Comparison of ENCODE assay signal across 8 mouse cellular contexts in genomic region chr16:57120913-57121815, GRCm38 (mm10). TPM values are rescaled to one million over a fixed set of nuclear protein-coding genes. Genes with fewer than 3 reads are reported as not detected.
DNase-seq lines count a peak whose midpoint lies in the region; ATAC-seq lines count a peak whose summit lies in the region.

TSS of gene Tomm70a (plus strand) at chr16:57121703.

- peak; percentile 97 for DNase-seq in adipocyte (ENCODE audit: low spot score)
- peak; percentile 97 for DNase-seq in embryo, embryonic 10 days (ENCODE audit: low spot score)
- peak; percentile 89 for DNase-seq in gastrocnemius, postnatal 10 days
- DNase-seq in induced T-regulatory cell, adult 2 months (ENCODE audit: low read depth): peak; percentile 96
- peak; percentile 94 to 95 for DNase-seq in left cerebral cortex, adult 9 months (ENCODE audit: low spot score in 2 of 2)
- peak; percentile 90 for DNase-seq in right cerebral cortex, postnatal 14 days
- peak; percentile 87 to 92 for DNase-seq in urinary bladder, postnatal 36 days (ENCODE audit: low spot score in 2 of 2)

- ATAC-seq in megakaryocyte progenitor cell, adult 5-6 weeks (replicated peaks; ENCODE audit: poor library complexity): peak; percentile 93

RNA-seq across cellular contexts. Expression of gene Tomm70a, which starts in this region (rescaled TPM):
- 10 to 100 TPM; 39.7 to 40.4 TPM for total RNA-seq in gastrocnemius, postnatal 10 days (2021)
- 92.0 and 95.9 TPM in 2 replicates for total RNA-seq in megakaryocyte progenitor cell, adult 5-6 weeks (2015)
- total RNA-seq in megakaryocyte progenitor cell, adult 5-6 weeks (2017): 68.3 and 73.8 TPM in 2 replicates

Comparison
In these comparisons a context has a peak if more than half of its experiments do, and no peak if none do; other contexts are left out.
1. Peak in every context shown above with its lines: DNase-seq and ATAC-seq.